Mouse (Mus musculus): Measurements from ENCODE around the gene Naa15. TPM values are rescaled to one million over a fixed set of nuclear protein-coding genes. Genes with fewer than 3 reads are reported as not detected.

Gene Naa15
- polyA plus RNA-seq (2014; fragmentation: Nextera tagmentation; extraction: Ambion mirVana), result 37.3 and 42.1 TPM in 2 replicates

DNA sequence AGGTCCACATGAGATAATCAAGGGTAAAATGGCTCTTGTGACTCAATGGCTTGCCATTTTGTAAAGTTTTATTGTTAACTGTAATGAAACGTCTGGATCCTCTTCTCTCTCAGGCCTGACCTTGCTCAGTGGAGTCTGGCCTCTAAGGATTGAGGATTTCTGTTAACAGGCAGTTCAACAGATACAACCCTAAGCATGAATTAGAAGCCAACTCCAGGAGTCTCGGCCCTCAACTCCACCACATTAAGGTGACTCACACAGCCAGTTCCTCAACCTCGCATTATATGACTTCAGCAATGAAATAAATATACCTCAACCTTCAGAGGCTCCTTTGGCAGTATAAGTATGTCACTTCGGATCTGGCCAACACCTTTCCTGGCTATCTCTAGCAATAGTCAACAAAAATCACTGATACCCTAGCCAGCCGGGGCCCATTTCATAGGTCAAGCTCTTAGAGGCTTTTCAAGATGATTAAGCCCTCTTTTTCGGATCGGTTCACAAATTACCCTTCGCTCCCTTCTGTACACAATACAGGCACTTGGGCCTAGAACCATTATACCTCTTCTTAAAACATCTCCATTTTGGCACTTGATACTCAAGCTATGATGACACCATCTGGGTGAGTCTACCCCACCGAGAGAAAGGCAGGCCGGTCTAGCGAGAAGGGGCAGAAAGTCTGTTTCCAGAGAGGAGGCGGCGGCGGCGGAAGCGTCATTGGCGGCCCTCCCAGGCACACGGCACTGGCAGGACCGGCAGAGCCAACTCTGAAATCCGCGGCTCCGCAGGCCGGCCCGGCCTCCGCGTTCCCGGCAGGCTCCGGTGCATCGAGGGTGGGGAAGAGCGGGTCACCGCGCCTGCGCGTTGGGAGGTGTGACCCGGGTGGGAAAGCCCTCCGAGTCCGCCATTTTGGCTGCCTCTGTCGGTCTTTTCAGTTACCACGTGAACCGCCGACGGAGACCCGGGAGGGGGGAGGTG, at the start of gene Naa15:
Naa15 (plus strand) TSS at position 51 of the 975 bp plus-strand sequence.
- DNase-seq (ENCODE audit: low spot score), result peak; percentile 97
- Histone ChIP-seq H3K4me3 (ENCODE audit: low read depth, low read length) (peak within 1 kb of the TSS; percentile 99), H3K9me3 (ENCODE audit: control insufficient read depth, low read length) (no peaks in the 10 kb centered on the region), H3K4me1 (replicated peaks; ENCODE audit: control insufficient read depth, insufficient read depth, low read length) (peaks cover 23% of the 10 kb centered on the region), H3K4me2 (ENCODE audit: low read length) (peak within 1 kb of the TSS; percentile 95), H3K27ac (ENCODE audit: low read depth) (peak within 1 kb of the TSS; percentile 92), H3K36me3 (ENCODE audit: control insufficient read depth, insufficient read depth, low read length) (0 out of 2 replicates have a peak, but pooled peaks cover 3% of the 10 kb centered on the region), H3K9ac (ENCODE audit: low read length) (peak within 1 kb of the TSS; percentile 95), H3K27me3 (replicated peaks; ENCODE audit: control insufficient read depth, insufficient read depth, low read length) (no peaks in the 10 kb centered on the region)
- WGBS, result 4% methylated on average over 43 of the region's 43 CpGs
- peak; percentile 92 for ATAC-seq (replicated peaks; ENCODE audit: low FRiP score, low TSS enrichment, low read depth)

DNA sequence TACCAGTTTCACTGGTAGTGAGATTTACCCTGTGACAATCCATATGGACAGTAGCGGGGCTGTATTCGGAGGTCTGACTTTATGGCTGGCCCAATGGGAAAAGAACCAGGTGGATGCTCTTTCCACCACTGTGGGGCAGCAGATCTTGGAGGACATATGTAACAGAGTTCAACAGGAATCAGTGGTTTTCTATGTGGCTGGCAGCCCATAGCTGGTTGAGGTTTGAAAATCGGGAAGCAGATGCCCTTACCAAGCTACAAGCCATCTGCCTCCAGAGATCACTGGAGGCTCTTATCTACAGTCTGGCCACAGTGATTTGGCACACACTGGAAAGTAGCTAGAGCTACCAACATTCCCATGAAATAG, 49.4 kb upstream of the Naa15 start:
- no peak for ATAC-seq (replicated peaks; ENCODE audit: low FRiP score, low TSS enrichment, low read depth)
- no peak for DNase-seq (ENCODE audit: low spot score)
- H3K27ac ChIP-seq (ENCODE audit: low read depth), result no peak overlapping the region
- H3K27me3 ChIP-seq (replicated peaks; ENCODE audit: control insufficient read depth, insufficient read depth, low read length), result 0 out of 2 replicates have a peak, but pooled peaks cover 3% of the 10 kb centered on the region
- WGBS, result 7% methylated on average over 3 of the region's 3 CpGs
- H3K4me1 ChIP-seq (replicated peaks; ENCODE audit: control insufficient read depth, insufficient read depth, low read length), result 0 out of 2 replicates have a peak, but pooled peaks cover 4% of the 10 kb centered on the region
- peak overlapping the region; percentile 77 for H3K4me2 ChIP-seq (ENCODE audit: low read length)
- H3K36me3 ChIP-seq (ENCODE audit: control insufficient read depth, insufficient read depth, low read length), result no peaks in the 10 kb centered on the region
- no peaks in the 10 kb centered on the region for H3K9me3 ChIP-seq (ENCODE audit: control insufficient read depth, low read length)
- H3K4me3 ChIP-seq (ENCODE audit: low read depth, low read length), result peak overlapping the region; percentile 49
- H3K9ac ChIP-seq (ENCODE audit: low read length), result no peak overlapping the region

DNA sequence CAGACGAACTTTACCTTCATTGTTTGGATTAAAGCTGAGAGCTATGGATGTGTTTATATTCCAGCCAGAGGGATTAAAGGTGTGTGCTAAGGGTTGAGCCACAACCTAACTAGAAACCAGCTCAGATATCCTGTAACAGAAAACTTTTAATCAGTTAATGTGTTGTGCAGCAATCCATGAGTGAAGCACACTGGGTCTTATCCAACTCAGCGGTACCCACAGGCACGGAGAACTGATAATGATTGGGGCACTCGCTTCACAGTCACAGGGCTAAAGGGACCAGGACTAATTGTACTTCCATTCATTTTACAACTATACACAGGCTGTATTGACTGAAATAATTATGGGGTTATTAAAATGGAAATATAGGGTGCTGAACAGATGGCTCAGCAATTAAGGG, 48.0 kb upstream of the Naa15 start:
- no peaks in the 10 kb centered on the region for H3K36me3 ChIP-seq (ENCODE audit: control insufficient read depth, insufficient read depth, low read length)
- 62% methylated on average over 4 of the region's 4 CpGs for WGBS
- H3K9ac ChIP-seq (ENCODE audit: low read length), result no peak overlapping the region
- no peak for ATAC-seq (replicated peaks; ENCODE audit: low FRiP score, low TSS enrichment, low read depth)
- no peak overlapping the region for H3K4me2 ChIP-seq (ENCODE audit: low read length)
- H3K9me3 ChIP-seq (ENCODE audit: control insufficient read depth, low read length), result no peaks in the 10 kb centered on the region
- 0 out of 2 replicates have a peak, but pooled peaks cover 4% of the 10 kb centered on the region for H3K4me1 ChIP-seq (replicated peaks; ENCODE audit: control insufficient read depth, insufficient read depth, low read length)
- H3K27ac ChIP-seq (ENCODE audit: low read depth), result no peak overlapping the region
- H3K27me3 ChIP-seq (replicated peaks; ENCODE audit: control insufficient read depth, insufficient read depth, low read length), result 0 out of 2 replicates have a peak, but pooled peaks cover 3% of the 10 kb centered on the region
- no peak overlapping the region for H3K4me3 ChIP-seq (ENCODE audit: low read depth, low read length)
- no peak for DNase-seq (ENCODE audit: low spot score)

DNA sequence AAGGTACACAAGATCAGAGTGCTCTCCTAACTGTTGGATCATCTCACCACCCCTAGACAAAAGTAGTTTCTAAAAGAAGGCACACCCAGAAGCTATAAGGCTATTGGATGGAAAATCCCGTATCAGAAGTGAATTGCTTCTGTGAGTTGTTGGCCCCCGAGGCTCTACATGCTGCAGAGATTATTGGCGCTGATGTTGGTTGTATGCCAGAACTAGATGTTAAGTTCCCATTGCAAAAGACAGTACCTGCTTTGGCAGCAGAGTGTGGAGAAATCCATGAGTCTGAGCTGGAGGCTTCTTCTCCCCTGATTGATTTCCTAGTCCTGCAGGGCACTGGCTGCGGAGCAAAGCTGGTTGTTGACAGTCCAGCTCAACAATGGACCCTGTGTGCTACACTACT, 46.9 kb upstream of the Naa15 start:
- Histone ChIP-seq H3K4me2 (ENCODE audit: low read length) (no peak overlapping the region), H3K9ac (ENCODE audit: low read length) (no peak overlapping the region), H3K27ac (ENCODE audit: low read depth) (no peak overlapping the region), H3K4me3 (ENCODE audit: low read depth, low read length) (no peak overlapping the region), H3K36me3 (ENCODE audit: control insufficient read depth, insufficient read depth, low read length) (no peaks in the 10 kb centered on the region), H3K9me3 (ENCODE audit: control insufficient read depth, low read length) (no peaks in the 10 kb centered on the region), H3K27me3 (replicated peaks; ENCODE audit: control insufficient read depth, insufficient read depth, low read length) (0 out of 2 replicates have a peak, but pooled peaks cover 3% of the 10 kb centered on the region), H3K4me1 (replicated peaks; ENCODE audit: control insufficient read depth, insufficient read depth, low read length) (0 out of 2 replicates have a peak, but pooled peaks cover 4% of the 10 kb centered on the region)
- DNase-seq (ENCODE audit: low spot score), result no peak
- ATAC-seq (replicated peaks; ENCODE audit: low FRiP score, low TSS enrichment, low read depth), result no peak
- WGBS, result 79% methylated on average over 4 of the region's 4 CpGs

DNA sequence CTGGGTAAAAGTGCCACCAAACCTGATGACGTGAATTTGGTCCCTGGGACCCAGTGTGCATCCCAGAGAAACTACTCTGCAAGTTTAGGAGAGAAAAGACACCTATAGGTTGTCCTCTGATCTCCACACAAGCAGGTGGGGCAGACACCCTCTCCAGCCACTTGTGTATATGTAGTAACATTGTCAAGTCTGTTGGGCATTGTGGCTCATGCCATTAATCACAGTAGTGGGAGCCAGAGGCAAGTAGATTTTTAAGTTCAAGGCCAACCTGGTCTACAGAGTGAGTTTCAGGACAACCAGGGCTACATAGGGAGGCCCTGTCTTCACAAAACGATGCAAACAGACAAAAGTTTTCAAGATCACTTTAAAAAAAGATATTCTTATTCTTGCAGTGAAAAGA, 43.1 kb upstream of the Naa15 start:
- no peak overlapping the region for H3K4me2 ChIP-seq (ENCODE audit: low read length)
- 0 out of 2 replicates have a peak, but pooled peaks cover 3% of the 10 kb centered on the region for H3K9me3 ChIP-seq (ENCODE audit: control insufficient read depth, low read length)
- no peaks in the 10 kb centered on the region for H3K4me1 ChIP-seq (replicated peaks; ENCODE audit: control insufficient read depth, insufficient read depth, low read length)
- WGBS, result 71% methylated on average over 2 of the region's 2 CpGs
- H3K4me3 ChIP-seq (ENCODE audit: low read depth, low read length), result no peak overlapping the region
- H3K9ac ChIP-seq (ENCODE audit: low read length), result no peak overlapping the region
- no peaks in the 10 kb centered on the region for H3K36me3 ChIP-seq (ENCODE audit: control insufficient read depth, insufficient read depth, low read length)
- ATAC-seq (replicated peaks; ENCODE audit: low FRiP score, low TSS enrichment, low read depth) (no peak), DNase-seq (ENCODE audit: low spot score) (no peak)
- H3K27me3 ChIP-seq (replicated peaks; ENCODE audit: control insufficient read depth, insufficient read depth, low read length), result no peaks in the 10 kb centered on the region
- H3K27ac ChIP-seq (ENCODE audit: low read depth), result no peak overlapping the region

DNA sequence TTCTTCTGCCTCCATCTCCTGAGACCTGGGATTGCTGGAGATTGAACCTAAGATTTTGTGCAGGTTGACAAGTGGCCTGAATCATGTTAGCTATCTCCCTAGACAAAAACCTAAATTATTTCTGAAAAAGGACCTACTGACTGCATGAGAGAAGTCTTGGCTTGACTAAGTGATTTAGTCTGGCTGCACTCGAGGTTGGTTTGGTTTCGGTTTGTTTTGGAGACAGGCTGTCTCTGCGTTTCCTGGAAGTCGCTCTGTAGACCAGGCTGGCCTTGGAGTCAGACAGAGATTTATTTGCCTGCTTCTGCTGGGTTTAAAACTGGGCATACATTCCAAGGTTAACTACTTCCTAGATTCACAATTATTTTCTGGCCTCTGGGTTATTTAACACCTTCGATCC, 42.1 kb upstream of the Naa15 start:
- Histone ChIP-seq H3K27ac (ENCODE audit: low read depth) (no peak overlapping the region), H3K9ac (ENCODE audit: low read length) (no peak overlapping the region), H3K36me3 (ENCODE audit: control insufficient read depth, insufficient read depth, low read length) (no peaks in the 10 kb centered on the region), H3K4me2 (ENCODE audit: low read length) (no peak overlapping the region), H3K9me3 (ENCODE audit: control insufficient read depth, low read length) (0 out of 2 replicates have a peak, but pooled peaks cover 3% of the 10 kb centered on the region), H3K27me3 (replicated peaks; ENCODE audit: control insufficient read depth, insufficient read depth, low read length) (no peaks in the 10 kb centered on the region), H3K4me1 (replicated peaks; ENCODE audit: control insufficient read depth, insufficient read depth, low read length) (no peaks in the 10 kb centered on the region), H3K4me3 (ENCODE audit: low read depth, low read length) (no peak overlapping the region)
- WGBS, result 47% methylated on average over 5 of the region's 5 CpGs
- no peak for DNase-seq (ENCODE audit: low spot score)
- no peak for ATAC-seq (replicated peaks; ENCODE audit: low FRiP score, low TSS enrichment, low read depth)

DNA sequence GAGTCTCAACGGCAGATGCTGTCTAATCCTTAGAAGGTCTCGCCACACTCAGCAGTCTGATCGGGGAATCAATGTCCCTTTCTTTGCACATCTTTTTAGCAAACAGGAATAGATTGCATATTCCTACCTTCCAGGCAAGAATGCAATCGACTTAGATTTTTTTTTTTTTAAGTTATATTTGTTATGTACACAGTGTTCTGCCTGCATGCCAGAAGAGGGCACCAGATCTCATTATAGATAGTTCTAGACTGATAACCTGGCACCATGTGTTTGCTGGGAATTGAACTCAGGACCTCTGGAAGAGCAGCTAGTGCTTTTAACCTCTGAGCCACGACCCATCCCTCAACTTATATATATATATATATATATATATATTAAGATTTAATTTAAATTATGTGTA, 41.4 kb upstream of the Naa15 start:
- no peaks in the 10 kb centered on the region for H3K36me3 ChIP-seq (ENCODE audit: control insufficient read depth, insufficient read depth, low read length)
- 74% methylated on average over 5 of the region's 5 CpGs for WGBS
- no peak overlapping the region for H3K9ac ChIP-seq (ENCODE audit: low read length)
- no peaks in the 10 kb centered on the region for H3K27me3 ChIP-seq (replicated peaks; ENCODE audit: control insufficient read depth, insufficient read depth, low read length)
- H3K9me3 ChIP-seq (ENCODE audit: control insufficient read depth, low read length), result 0 out of 2 replicates have a peak, but pooled peaks cover 3% of the 10 kb centered on the region
- H3K27ac ChIP-seq (ENCODE audit: low read depth), result no peak overlapping the region
- peaks cover 5% of the 10 kb centered on the region; the same call in 1 of the 2 replicates for H3K4me1 ChIP-seq (replicated peaks; ENCODE audit: control insufficient read depth, insufficient read depth, low read length)
- H3K4me3 ChIP-seq (ENCODE audit: low read depth, low read length), result no peak overlapping the region
- DNase-seq (ENCODE audit: low spot score), result no peak
- no peak for ATAC-seq (replicated peaks; ENCODE audit: low FRiP score, low TSS enrichment, low read depth)
- H3K4me2 ChIP-seq (ENCODE audit: low read length), result no peak overlapping the region

DNA sequence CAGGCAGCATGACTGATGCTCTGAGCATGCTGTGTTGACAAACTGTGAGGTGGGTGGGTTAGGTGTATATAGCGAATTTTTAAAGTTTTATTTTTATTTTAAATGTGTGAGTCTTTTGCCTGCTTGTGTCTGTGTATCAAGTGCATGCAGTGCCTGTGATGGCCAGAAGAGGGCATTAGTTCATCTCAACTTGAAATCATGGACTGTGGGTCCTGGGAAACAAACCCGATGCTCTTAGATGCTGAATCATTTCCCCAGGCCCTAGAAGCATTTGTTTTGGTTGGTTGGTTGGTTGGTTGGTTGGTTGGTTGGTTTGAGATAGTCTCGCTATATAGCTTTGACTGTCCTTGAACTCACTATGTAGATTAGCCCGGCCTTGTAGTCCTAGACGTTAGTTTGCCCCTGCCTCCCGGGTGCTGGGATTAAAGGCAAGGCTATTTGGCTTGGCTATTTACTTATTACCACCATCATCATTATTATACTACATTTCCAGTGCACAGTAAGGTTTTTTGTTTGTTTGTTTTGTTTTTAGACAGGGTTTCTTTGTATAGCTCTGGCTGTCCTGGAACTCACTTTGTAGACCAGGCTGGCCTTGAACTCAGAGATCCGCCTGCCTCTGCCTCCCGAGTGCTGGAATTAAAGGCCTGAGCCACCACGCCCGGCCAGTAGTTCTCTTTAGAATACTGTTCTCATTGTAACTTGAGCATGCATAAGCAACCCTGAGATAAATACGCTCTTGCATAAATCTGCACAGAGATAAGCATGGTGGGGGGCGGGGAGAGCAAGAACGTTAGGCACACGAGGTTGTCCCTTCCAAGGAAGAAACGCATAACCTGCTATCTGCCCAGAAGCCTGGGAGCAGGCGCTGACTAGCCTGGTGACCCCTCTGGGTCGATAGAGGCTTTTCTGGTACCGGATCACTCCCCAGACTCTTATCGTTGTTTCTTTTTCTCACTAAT, 39.4 kb upstream of the Naa15 start:
- Histone ChIP-seq H3K4me1 (replicated peaks; ENCODE audit: control insufficient read depth, insufficient read depth, low read length) (peaks cover 10% of the 10 kb centered on the region; the same call in 1 of the 2 replicates), H3K27ac (ENCODE audit: low read depth) (no peak overlapping the region), H3K4me2 (ENCODE audit: low read length) (no peak overlapping the region), H3K36me3 (ENCODE audit: control insufficient read depth, insufficient read depth, low read length) (no peaks in the 10 kb centered on the region), H3K9ac (ENCODE audit: low read length) (no peak overlapping the region), H3K9me3 (ENCODE audit: control insufficient read depth, low read length) (0 out of 2 replicates have a peak, but pooled peaks cover 3% of the 10 kb centered on the region), H3K27me3 (replicated peaks; ENCODE audit: control insufficient read depth, insufficient read depth, low read length) (no peaks in the 10 kb centered on the region), H3K4me3 (ENCODE audit: low read depth, low read length) (no peak overlapping the region)
- ATAC-seq (replicated peaks; ENCODE audit: low FRiP score, low TSS enrichment, low read depth), result no peak
- DNase-seq (ENCODE audit: low spot score), result no peak
- WGBS, result 84% methylated on average over 19 of the region's 19 CpGs

All from intestine, embryonic 14.5 days (tissue).